Mouse (Mus musculus) liver, embryonic 13.5 days (tissue): ENCODE data around the gene L3hypdh. TPM values are rescaled to one million over a fixed set of nuclear protein-coding genes. Genes with fewer than 3 reads are reported as not detected.

Source experiments
- ATAC-seq: fragments of 200-750 bp; cut with Nextera tagmentation; 2 replicates; pipeline ENCODE4 v1.8.0; 2017; ENCODE audit warnings: low read depth, mild to moderate bottlenecking, moderate number of reproducible peaks, moderate library complexity
- DNase-seq: peaks from one replicate; pipeline ENCODE4 v3.0.0; 2022
- H3K27ac ChIP-seq: fragments of 300-500 bp; sonication (generic); 2 replicates; pipeline ENCODE4 v1.5.1; 2015; ENCODE audit warnings: moderate library complexity, mild to moderate bottlenecking, inconsistent platforms
- H3K27me3 ChIP-seq: fragments of 300-500 bp; sonication (generic); 2 replicates; pipeline ENCODE4 v1.6.1; 2015; ENCODE audit warnings: mild to moderate bottlenecking, inconsistent platforms
- H3K36me3 ChIP-seq: fragments of 300-500 bp; sonication (generic); 2 replicates; pipeline ENCODE4 v1.6.1; 2015; ENCODE audit warnings: mild to moderate bottlenecking, inconsistent platforms
- H3K4me1 ChIP-seq: fragments of 300-500 bp; sonication (generic); replicated peaks from 2 replicates; pipeline ENCODE4 v1.6.1; 2015; ENCODE audit warnings: inconsistent platforms
- H3K4me2 ChIP-seq: fragments of 300-500 bp; sonication (generic); 2 replicates; pipeline ENCODE4 v1.6.1; 2015; ENCODE audit warnings: inconsistent platforms, mild to moderate bottlenecking, moderate library complexity
- H3K4me3 ChIP-seq: fragments of 300-500 bp; sonication (generic); replicated peaks from 2 replicates; pipeline ENCODE4 v1.5.1; 2015; ENCODE audit warnings: mild to moderate bottlenecking, inconsistent platforms
- H3K9ac ChIP-seq: fragments of 300-500 bp; sonication (generic); 2 replicates; pipeline ENCODE4 v1.6.1; 2015; ENCODE audit warnings: mild to moderate bottlenecking, inconsistent platforms
- H3K9me3 ChIP-seq: fragments of 300-500 bp; sonication (generic); replicated peaks from 2 replicates; pipeline ENCODE4 v1.6.1; 2016; ENCODE audit warnings: inconsistent platforms
- WGBS: fragments of 180-500 bp; shearing (Covaris S2); methylation state at CpG from one replicate; pipeline ENCODE4 v1.1.7; 2015; ENCODE audit not compliant: insufficient replicate concordance; 5-methylcytosine and 5-hydroxymethylcytosine counted together
- polyA plus RNA-seq: library from polyadenylated mRNA; unstranded; fragments of >200 nt; fragmentation: Nextera tagmentation; extraction: Ambion mirVana; gene quantifications from 2 replicates; pipeline ENCODE4 v1.2.1, GENCODE M21; 2015

The L3hypdh gene
- polyA plus RNA-seq, 1 experiment from 2014 or later = 5.6 TPM

- Histone ChIP-seq H3K9ac (peak overlapping the region; percentile 66), H3K27ac (peak overlapping the region; percentile 81), H3K4me2 (peak overlapping the region; percentile 83), H3K4me1 (peaks cover 42% of the 10 kb centered on the region), H3K4me3 (peak overlapping the region; percentile 72), H3K36me3 (no peaks in the 10 kb centered on the region), H3K9me3 (no peaks in the 10 kb centered on the region), H3K27me3 (peaks cover 22% of the 10 kb centered on the region)
- under 1% methylated on average over 31 of the region's 31 CpGs for WGBS
- DNase-seq (no peak), ATAC-seq (no peak; the same call in 1 of the 2 replicates)
These were observed 263 bp downstream of the L3hypdh start for GRCm38 (mm10) chr12:72085024-72085328.

GRCm38 (mm10) chr12:72084261-72085023, 797 bp downstream of the L3hypdh start:
- no peaks in the 10 kb centered on the region for H3K9me3 ChIP-seq
- H3K9ac ChIP-seq = peak overlapping the region; percentile 66
- WGBS = 7% methylated on average over 46 of the region's 46 CpGs
- H3K36me3 ChIP-seq = no peaks in the 10 kb centered on the region
- H3K27ac ChIP-seq = peak overlapping the region; percentile 81
- H3K4me3 ChIP-seq = peak overlapping the region; percentile 72
- peaks cover 22% of the 10 kb centered on the region for H3K27me3 ChIP-seq
- H3K4me1 ChIP-seq = peaks cover 42% of the 10 kb centered on the region
- ATAC-seq (peak; percentile 6; the same call in 1 of the 2 replicates), DNase-seq (no peak)
- H3K4me2 ChIP-seq = peak overlapping the region; percentile 83

GRCm38 (mm10) chr12:72083265-72083664, 2.0 kb downstream of the L3hypdh start:
- DNase-seq = no peak
- H3K4me1 ChIP-seq = peaks cover 42% of the 10 kb centered on the region
- no peak overlapping the region for H3K4me3 ChIP-seq
- H3K36me3 ChIP-seq = no peaks in the 10 kb centered on the region
- no peak overlapping the region for H3K4me2 ChIP-seq
- ATAC-seq = no peak
- no peak overlapping the region for H3K9ac ChIP-seq
- H3K27me3 ChIP-seq = peaks cover 22% of the 10 kb centered on the region
- no peak overlapping the region for H3K27ac ChIP-seq
- no peaks in the 10 kb centered on the region for H3K9me3 ChIP-seq
- WGBS = 65% methylated on average over 9 of the region's 9 CpGs

DNA sequence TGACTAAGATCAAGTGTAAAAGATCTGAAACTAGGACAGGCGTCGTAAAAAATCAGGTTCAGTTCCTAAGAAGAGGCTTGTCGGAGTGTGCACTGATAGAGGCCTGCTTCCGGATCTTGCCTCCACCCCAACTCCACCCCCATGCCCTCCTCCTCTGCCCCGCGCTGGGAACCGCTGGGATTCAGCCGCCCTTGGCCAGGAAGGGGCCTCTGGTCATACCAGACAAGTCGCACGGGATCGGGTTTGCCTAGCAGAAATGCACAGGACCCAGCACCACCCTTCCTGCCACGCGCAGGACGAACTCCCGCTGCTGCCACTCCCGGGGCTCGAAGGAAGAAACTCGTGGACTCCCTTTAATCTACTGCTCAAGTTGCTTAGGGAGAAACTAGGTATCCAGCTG, 2.9 kb downstream of the L3hypdh start:
- Histone ChIP-seq H3K4me2 (peak overlapping the region; percentile 45), H3K4me3 (no peak overlapping the region), H3K9me3 (no peaks in the 10 kb centered on the region), H3K27me3 (peaks cover 22% of the 10 kb centered on the region), H3K27ac (no peak overlapping the region), H3K36me3 (no peaks in the 10 kb centered on the region), H3K4me1 (peaks cover 33% of the 10 kb centered on the region), H3K9ac (no peak overlapping the region)
- ATAC-seq = no peak
- WGBS = 22% methylated on average over 18 of the region's 18 CpGs
- DNase-seq = no peak

DNA sequence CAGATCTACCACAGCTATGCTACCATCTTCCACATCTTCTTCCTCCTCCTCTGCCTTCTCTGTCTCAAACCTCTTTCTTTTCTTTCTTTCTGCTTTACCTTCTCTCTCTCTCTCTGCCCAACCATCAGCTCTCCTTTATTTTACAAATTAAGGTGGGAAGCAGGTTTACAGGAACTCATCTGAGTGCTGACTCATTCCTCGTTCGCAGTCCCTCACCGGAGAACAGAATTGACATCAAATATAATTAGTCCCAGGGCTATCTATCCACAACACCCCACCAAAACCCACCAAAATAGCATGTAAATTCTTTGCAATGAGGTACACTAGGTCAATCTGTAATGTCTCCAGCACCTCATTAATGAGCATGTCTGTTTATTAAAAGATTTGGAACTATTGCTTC, 3.3 kb downstream of the L3hypdh start:
- Histone ChIP-seq H3K4me2 (peak overlapping the region; percentile 45), H3K9me3 (no peaks in the 10 kb centered on the region), H3K27ac (no peak overlapping the region), H3K4me3 (no peak overlapping the region), H3K4me1 (peaks cover 30% of the 10 kb centered on the region), H3K27me3 (peaks cover 22% of the 10 kb centered on the region), H3K36me3 (no peaks in the 10 kb centered on the region), H3K9ac (no peak overlapping the region)
- no peak for DNase-seq
- 37% methylated on average over 3 of the region's 3 CpGs for WGBS
- ATAC-seq = no peak

- Histone ChIP-seq H3K4me2 (no peak overlapping the region), H3K36me3 (peaks cover 12% of the 10 kb centered on the region; the same call in 1 of the 2 replicates), H3K4me1 (peaks cover 8% of the 10 kb centered on the region), H3K4me3 (no peak overlapping the region), H3K9me3 (no peaks in the 10 kb centered on the region), H3K27me3 (peaks cover 6% of the 10 kb centered on the region), H3K27ac (no peak overlapping the region), H3K9ac (no peak overlapping the region)
- ATAC-seq (peak; percentile 51; the same call in 1 of the 2 replicates), DNase-seq (no peak)
- 72% methylated on average over 3 of the region's 3 CpGs for WGBS
These were observed 7.0 kb downstream of the L3hypdh start for GRCm38 (mm10) chr12:72078248-72078647.

DNA sequence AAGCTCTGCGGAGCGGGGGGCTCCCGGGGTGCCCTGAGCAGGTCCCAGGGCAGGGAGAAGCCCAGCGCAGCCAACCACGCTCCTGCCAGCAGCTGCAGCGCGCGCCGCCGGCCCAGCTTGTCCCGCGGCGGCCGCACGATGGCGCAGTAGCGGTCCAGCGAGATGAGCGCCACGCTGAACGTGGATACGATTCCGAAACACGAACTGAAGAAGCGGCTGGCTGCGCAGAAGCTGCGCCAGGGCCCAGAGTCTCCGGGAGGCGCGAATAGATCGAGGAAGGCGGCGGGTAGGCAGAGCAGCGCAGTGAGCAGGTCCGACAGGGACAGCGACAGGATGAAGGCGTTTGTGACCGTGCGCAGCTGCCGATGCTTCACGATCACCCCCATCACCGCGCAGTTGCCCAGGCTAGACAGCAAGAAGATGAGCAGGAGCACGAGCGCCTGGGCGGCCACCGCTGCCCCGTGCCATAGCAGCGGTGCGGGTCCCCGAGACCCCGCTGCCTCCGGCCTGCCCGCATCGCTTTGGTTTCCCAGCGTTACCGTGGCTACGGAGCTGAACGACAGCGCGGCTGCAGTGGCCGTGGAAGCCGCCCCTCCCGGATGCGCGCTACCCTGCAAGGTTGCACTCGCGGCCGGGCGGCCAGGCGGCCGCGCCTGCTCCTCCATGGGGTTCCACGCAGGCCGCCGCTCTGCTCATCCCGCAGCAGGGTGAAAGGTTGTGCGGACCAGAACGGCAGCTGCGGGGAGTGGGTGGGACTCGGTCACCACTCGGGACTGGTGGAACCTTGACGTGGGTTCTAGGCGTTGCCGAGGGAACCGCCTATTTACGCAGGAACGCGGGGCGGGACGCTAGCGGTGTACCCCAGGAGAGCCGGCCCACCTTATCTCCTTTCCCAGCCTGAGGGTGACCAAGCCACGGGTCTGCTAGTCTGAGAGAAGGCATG, 14.6 kb downstream of the L3hypdh start, which contains the start of gene Gpr135:
Gene Gpr135 (minus strand): TSS at position 799 of the 943 bp plus-strand sequence.
- Histone ChIP-seq H3K27ac (no peak within 1 kb of the TSS), H3K4me1 (peaks cover 16% of the 10 kb centered on the region), H3K4me2 (peak within 1 kb of the TSS; percentile 86), H3K9me3 (no peaks in the 10 kb centered on the region), H3K4me3 (peak within 1 kb of the TSS; percentile 63), H3K36me3 (peaks cover 12% of the 10 kb centered on the region; the same call in 1 of the 2 replicates), H3K9ac (peak within 1 kb of the TSS; percentile 45), H3K27me3 (peaks cover 54% of the 10 kb centered on the region)
- peak; percentile 31 for DNase-seq
- under 1% methylated on average over 94 of the region's 94 CpGs for WGBS
- peak; percentile 71 for ATAC-seq

GRCm38 (mm10) chr12:72069626-72070326, 15.5 kb downstream of the L3hypdh start:
- no peak for DNase-seq
- peak overlapping the region; percentile 63 for H3K4me3 ChIP-seq
- no peaks in the 10 kb centered on the region for H3K9me3 ChIP-seq
- H3K27me3 ChIP-seq = peaks cover 58% of the 10 kb centered on the region
- peaks cover 16% of the 10 kb centered on the region for H3K4me1 ChIP-seq
- no peak overlapping the region for H3K27ac ChIP-seq
- peaks cover 8% of the 10 kb centered on the region; the same call in 1 of the 2 replicates for H3K36me3 ChIP-seq
- H3K4me2 ChIP-seq = peak overlapping the region; percentile 86
- H3K9ac ChIP-seq = peak overlapping the region; percentile 45
- no peak; the same call in 1 of the 2 replicates for ATAC-seq
- WGBS = 4% methylated on average over 40 of the region's 40 CpGs

DNA sequence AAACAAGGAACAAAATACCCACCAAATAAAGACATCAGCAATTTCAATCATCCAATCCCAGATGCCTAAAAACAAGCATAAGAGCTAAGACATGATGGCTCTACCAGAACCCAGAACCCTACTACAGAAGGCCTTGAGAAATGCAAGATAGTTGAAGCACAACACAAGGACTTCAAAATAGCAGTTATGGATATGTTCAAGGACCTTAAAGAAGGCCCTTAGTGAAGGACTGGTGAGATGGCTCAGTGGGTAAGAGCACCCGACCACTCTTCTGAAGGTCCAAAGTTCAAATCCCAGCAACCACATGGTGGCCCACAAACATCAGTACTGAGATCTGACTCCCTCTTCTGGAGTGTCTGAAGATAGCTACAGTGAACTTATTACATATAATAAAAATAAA, 27.5 kb downstream of the L3hypdh start:
- DNase-seq (no peak), ATAC-seq (no peak)
- no peaks in the 10 kb centered on the region for H3K36me3 ChIP-seq
- no peak overlapping the region for H3K9ac ChIP-seq
- H3K4me2 ChIP-seq = no peak overlapping the region
- no peaks in the 10 kb centered on the region for H3K4me1 ChIP-seq
- no peak overlapping the region for H3K27ac ChIP-seq
- H3K9me3 ChIP-seq = no peaks in the 10 kb centered on the region
- H3K27me3 ChIP-seq = no peaks in the 10 kb centered on the region
- WGBS = 71% methylated on average over 1 of the region's 1 CpGs
- H3K4me3 ChIP-seq = no peak overlapping the region

GRCm38 (mm10) chr12:72053851-72054250, 31.4 kb downstream of the L3hypdh start:
- ATAC-seq = no peak
- H3K4me3 ChIP-seq = no peak overlapping the region
- WGBS = 44% methylated on average over 6 of the region's 6 CpGs

DNA sequence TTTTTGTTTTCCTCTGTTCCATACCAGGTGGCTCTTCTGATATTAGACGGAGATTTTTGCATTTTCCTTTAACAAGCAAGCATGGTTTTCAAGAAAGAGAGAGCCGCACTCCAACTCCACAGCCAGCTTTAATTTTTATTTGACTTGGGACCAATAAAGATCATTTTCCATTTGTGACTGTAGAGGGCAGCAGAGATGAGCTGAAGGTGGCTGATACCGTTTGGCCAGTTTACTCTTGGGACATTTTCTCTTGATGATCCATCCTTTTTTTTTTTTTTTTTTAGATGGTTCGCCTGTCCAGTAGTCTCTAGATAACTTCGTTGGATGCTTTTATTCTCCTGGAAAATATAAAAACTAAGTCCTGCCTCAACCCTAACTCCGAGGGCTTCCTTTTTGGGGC, 31.9 kb downstream of the L3hypdh start:
- no peak overlapping the region for H3K4me3 ChIP-seq
- H3K27ac ChIP-seq = no peak overlapping the region
- DNase-seq = no peak
- H3K4me2 ChIP-seq = no peak overlapping the region
- no peaks in the 10 kb centered on the region for H3K4me1 ChIP-seq
- no peak overlapping the region for H3K9ac ChIP-seq
- no peak for ATAC-seq
- no peaks in the 10 kb centered on the region for H3K36me3 ChIP-seq
- no peaks in the 10 kb centered on the region for H3K27me3 ChIP-seq
- H3K9me3 ChIP-seq = no peaks in the 10 kb centered on the region
- 25% methylated on average over 6 of the region's 6 CpGs for WGBS

More at GRCm38 (mm10) chr12:72053851-72054250, 31.4 kb downstream of the L3hypdh start:
- Histone ChIP-seq H3K27me3 (no peaks in the 10 kb centered on the region), H3K36me3 (no peaks in the 10 kb centered on the region), H3K27ac (no peak overlapping the region), H3K4me1 (no peaks in the 10 kb centered on the region), H3K4me2 (no peak overlapping the region), H3K9ac (no peak overlapping the region), H3K9me3 (no peaks in the 10 kb centered on the region)
- DNase-seq = no peak
